Mouse (Mus musculus) stomach, postnatal 0 days (tissue): ENCODE measurements around the gene Slc22a17.

Experiments
- CTCF ChIP-seq: IDR thresholded peaks from 2 replicates; pipeline ENCODE4 v1.5.1; 2016; ENCODE audit warnings: antibody characterized with exemption, low read depth, mild to moderate bottlenecking, moderate library complexity
- EP300 ChIP-seq: optimal IDR thresholded peaks from 2 replicates; pipeline ENCODE3; 2016; ENCODE audit warnings: antibody characterized with exemption

GRCm38 (mm10) chr14:54945975-54946704, 33.2 kb upstream of the Slc22a17 start:
- TF ChIP-seq CTCF (no peak), EP300 (no peak)
